Mouse (Mus musculus) midbrain, embryonic 15.5 days (tissue): ENCODE measurements around the gene Tie1. TPM values are rescaled to one million over a fixed set of nuclear protein-coding genes. Genes with fewer than 3 reads are reported as not detected.

Experiments used
- ATAC-seq: fragments of 200-750 bp; cut with Nextera tagmentation; replicated peaks from 2 replicates; pipeline ENCODE4 v1.8.0; 2017; ENCODE audit warnings: moderate TSS enrichment
- H3K27ac ChIP-seq: fragments of 300-500 bp; sonication (generic); 2 replicates; pipeline ENCODE4 v1.5.1; 2015; ENCODE audit warnings: mild to moderate bottlenecking, inconsistent platforms
- H3K27me3 ChIP-seq: fragments of 300-500 bp; sonication (generic); replicated peaks from 2 replicates; pipeline ENCODE4 v1.6.1; 2015; ENCODE audit warnings: inconsistent platforms
- H3K36me3 ChIP-seq: fragments of 300-500 bp; sonication (generic); replicated peaks from 2 replicates; pipeline ENCODE4 v1.6.1; 2015; ENCODE audit warnings: inconsistent platforms
- H3K4me1 ChIP-seq: fragments of 300-500 bp; sonication (generic); 2 replicates; pipeline ENCODE4 v1.6.1; 2015; ENCODE audit warnings: inconsistent platforms
- H3K4me2 ChIP-seq: fragments of 300-500 bp; sonication (generic); 2 replicates; pipeline ENCODE4 v1.6.1; 2015; ENCODE audit warnings: inconsistent platforms, mild to moderate bottlenecking, moderate library complexity
- H3K4me3 ChIP-seq: fragments of 300-500 bp; sonication (generic); 2 replicates; pipeline ENCODE4 v1.5.1; 2015; ENCODE audit warnings: mild to moderate bottlenecking, inconsistent platforms
- H3K9ac ChIP-seq: fragments of 300-500 bp; sonication (generic); 2 replicates; pipeline ENCODE4 v1.6.1; 2015; ENCODE audit warnings: mild to moderate bottlenecking, inconsistent platforms
- H3K9me3 ChIP-seq: fragments of 300-500 bp; sonication (generic); 2 replicates; pipeline ENCODE4 v1.6.1; 2016; ENCODE audit warnings: inconsistent platforms
- WGBS: fragments of 180-500 bp; shearing (Covaris S2); methylation state at CpG from one replicate; pipeline ENCODE4 v1.1.7; 2015; ENCODE audit warnings: mixed read lengths; 5-methylcytosine and 5-hydroxymethylcytosine counted together
- polyA plus RNA-seq: library from polyadenylated mRNA; unstranded; fragments of >200 nt; fragmentation: Nextera tagmentation; extraction: Ambion mirVana; gene quantifications from 2 replicates; pipeline ENCODE4 v1.2.1, GENCODE M21; 2015

Tie1 gene
- 16.8 and 17.1 TPM in 2 replicates for polyA plus RNA-seq

GRCm38 (mm10) chr4:118489717-118490132 is at the start of gene Tie1:
Gene Tie1 (minus strand): TSS chr4:118490061.
- Histone ChIP-seq H3K4me3 (no peak within 1 kb of the TSS), H3K27me3 (no peaks in the 10 kb centered on the region), H3K27ac (no peak within 1 kb of the TSS), H3K4me2 (no peak within 1 kb of the TSS), H3K4me1 (no peaks in the 10 kb centered on the region), H3K9ac (no peak within 1 kb of the TSS), H3K9me3 (no peaks in the 10 kb centered on the region), H3K36me3 (no peaks in the 10 kb centered on the region)
- 84% methylated on average over 8 of the region's 8 CpGs for WGBS
- ATAC-seq = no peak

- Histone ChIP-seq H3K4me1 (no peaks in the 10 kb centered on the region), H3K27ac (no peak overlapping the region), H3K9ac (no peak overlapping the region), H3K36me3 (no peaks in the 10 kb centered on the region), H3K4me3 (no peak overlapping the region), H3K9me3 (no peaks in the 10 kb centered on the region), H3K4me2 (no peak overlapping the region), H3K27me3 (no peaks in the 10 kb centered on the region)
- no peak for ATAC-seq
- WGBS = 37% methylated on average over 6 of the region's 6 CpGs
Measured at GRCm38 (mm10) chr4:118537801-118538200, 47.9 kb upstream of the Tie1 start.

GRCm38 (mm10) chr4:118535610-118536009 is 45.7 kb upstream of the Tie1 start:
- Histone ChIP-seq H3K9me3 (no peaks in the 10 kb centered on the region), H3K4me2 (no peak overlapping the region), H3K9ac (no peak overlapping the region), H3K27ac (no peak overlapping the region), H3K27me3 (no peaks in the 10 kb centered on the region), H3K36me3 (no peaks in the 10 kb centered on the region), H3K4me1 (no peaks in the 10 kb centered on the region), H3K4me3 (no peak overlapping the region)
- no peak for ATAC-seq
- 80% methylated on average over 6 of the region's 6 CpGs for WGBS

- Histone ChIP-seq H3K4me1 (no peaks in the 10 kb centered on the region), H3K4me3 (no peak overlapping the region), H3K4me2 (no peak overlapping the region), H3K27me3 (no peaks in the 10 kb centered on the region), H3K9me3 (no peaks in the 10 kb centered on the region), H3K27ac (no peak overlapping the region), H3K36me3 (no peaks in the 10 kb centered on the region), H3K9ac (no peak overlapping the region)
- no peak for ATAC-seq
- 87% methylated on average over 7 of the region's 7 CpGs for WGBS
Measured at GRCm38 (mm10) chr4:118533605-118534004, 43.7 kb upstream of the Tie1 start.

- Histone ChIP-seq H3K9me3 (no peaks in the 10 kb centered on the region), H3K27me3 (no peaks in the 10 kb centered on the region), H3K27ac (no peak overlapping the region), H3K9ac (no peak overlapping the region), H3K4me2 (no peak overlapping the region), H3K4me3 (no peak overlapping the region), H3K36me3 (no peaks in the 10 kb centered on the region), H3K4me1 (no peaks in the 10 kb centered on the region)
- no peak for ATAC-seq
- 72% methylated on average over 3 of the region's 4 CpGs for WGBS
Measured at GRCm38 (mm10) chr4:118533156-118533555, 43.3 kb upstream of the Tie1 start.

- Histone ChIP-seq H3K4me2 (no peak overlapping the region), H3K4me3 (no peak overlapping the region), H3K9ac (no peak overlapping the region), H3K36me3 (no peaks in the 10 kb centered on the region), H3K27me3 (no peaks in the 10 kb centered on the region), H3K27ac (no peak overlapping the region), H3K9me3 (no peaks in the 10 kb centered on the region), H3K4me1 (no peaks in the 10 kb centered on the region)
- 86% methylated on average over 5 of the region's 5 CpGs for WGBS
- no peak for ATAC-seq
Measured at GRCm38 (mm10) chr4:118532663-118533062, 42.8 kb upstream of the Tie1 start.

- Histone ChIP-seq H3K36me3 (no peaks in the 10 kb centered on the region), H3K27me3 (no peaks in the 10 kb centered on the region), H3K9ac (no peak overlapping the region), H3K27ac (no peak overlapping the region), H3K4me1 (no peaks in the 10 kb centered on the region), H3K9me3 (no peaks in the 10 kb centered on the region), H3K4me2 (no peak overlapping the region), H3K4me3 (no peak overlapping the region)
- WGBS = 81% methylated on average over 6 of the region's 6 CpGs
- ATAC-seq = no peak
Measured at GRCm38 (mm10) chr4:118527720-118528119, 37.9 kb upstream of the Tie1 start.

GRCm38 (mm10) chr4:118527335-118527681 is 37.4 kb upstream of the Tie1 start:
- WGBS = 36% methylated on average over 5 of the region's 5 CpGs
- Histone ChIP-seq H3K9ac (no peak overlapping the region), H3K9me3 (no peaks in the 10 kb centered on the region), H3K4me1 (no peaks in the 10 kb centered on the region), H3K27me3 (no peaks in the 10 kb centered on the region), H3K4me2 (no peak overlapping the region), H3K36me3 (no peaks in the 10 kb centered on the region), H3K4me3 (no peak overlapping the region), H3K27ac (no peak overlapping the region)
- no peak for ATAC-seq

- Histone ChIP-seq H3K4me1 (no peaks in the 10 kb centered on the region), H3K9me3 (no peaks in the 10 kb centered on the region), H3K4me3 (no peak within 1 kb of the TSS), H3K36me3 (no peaks in the 10 kb centered on the region), H3K27me3 (no peaks in the 10 kb centered on the region), H3K4me2 (no peak within 1 kb of the TSS), H3K9ac (no peak within 1 kb of the TSS), H3K27ac (no peak within 1 kb of the TSS)
- 39% methylated on average over 17 of the region's 17 CpGs for WGBS
- no peak for ATAC-seq
Measured at GRCm38 (mm10) chr4:118526408-118527334, 36.8 kb upstream of the Tie1 start, which contains the start of gene 2610528J11Rik. Gene 2610528J11Rik (plus strand): TSS chr4:118526999.

GRCm38 (mm10) chr4:118525779-118526178 is 35.9 kb upstream of the Tie1 start:
- ATAC-seq = no peak
- 73% methylated on average over 3 of the region's 3 CpGs for WGBS
- no peak overlapping the region for H3K4me2 ChIP-seq
- H3K4me3 ChIP-seq = no peak overlapping the region
- H3K4me1 ChIP-seq = no peaks in the 10 kb centered on the region
- H3K9me3 ChIP-seq = no peaks in the 10 kb centered on the region
- H3K27me3 ChIP-seq = no peaks in the 10 kb centered on the region
- no peak overlapping the region for H3K27ac ChIP-seq
- H3K36me3 ChIP-seq = no peaks in the 10 kb centered on the region
- no peak overlapping the region for H3K9ac ChIP-seq

GRCm38 (mm10) chr4:118523976-118524375 is 34.1 kb upstream of the Tie1 start:
- Histone ChIP-seq H3K27me3 (no peaks in the 10 kb centered on the region), H3K36me3 (no peaks in the 10 kb centered on the region), H3K9ac (no peak overlapping the region), H3K27ac (no peak overlapping the region), H3K9me3 (no peaks in the 10 kb centered on the region), H3K4me3 (no peak overlapping the region), H3K4me2 (no peak overlapping the region), H3K4me1 (no peaks in the 10 kb centered on the region)
- ATAC-seq = no peak
- 78% methylated on average over 7 of the region's 7 CpGs for WGBS

GRCm38 (mm10) chr4:118522248-118522647 is 32.4 kb upstream of the Tie1 start:
- ATAC-seq = no peak
- no peaks in the 10 kb centered on the region for H3K27me3 ChIP-seq
- 85% methylated on average over 7 of the region's 7 CpGs for WGBS

GRCm38 (mm10) chr4:118518208-118518607 is 28.3 kb upstream of the Tie1 start:
- WGBS = 78% methylated on average over 5 of the region's 5 CpGs
- no peak overlapping the region for H3K4me2 ChIP-seq
- no peaks in the 10 kb centered on the region for H3K9me3 ChIP-seq
- no peak for ATAC-seq
- no peak overlapping the region for H3K4me3 ChIP-seq
- no peak overlapping the region for H3K27ac ChIP-seq
- H3K4me1 ChIP-seq = peaks cover 9% of the 10 kb centered on the region
- no peaks in the 10 kb centered on the region for H3K36me3 ChIP-seq
- H3K27me3 ChIP-seq = no peaks in the 10 kb centered on the region
- H3K9ac ChIP-seq = no peak overlapping the region

More at GRCm38 (mm10) chr4:118522248-118522647, 32.4 kb upstream of the Tie1 start:
- H3K4me1 ChIP-seq = peaks cover 1% of the 10 kb centered on the region
- H3K27ac ChIP-seq = no peak overlapping the region
- no peaks in the 10 kb centered on the region for H3K36me3 ChIP-seq
- H3K9ac ChIP-seq = no peak overlapping the region
- no peaks in the 10 kb centered on the region for H3K9me3 ChIP-seq
- no peak overlapping the region for H3K4me3 ChIP-seq
- H3K4me2 ChIP-seq = no peak overlapping the region
